Mouse (Mus musculus) lung, postnatal 4 days (tissue): Measurements from ENCODE around the gene Vmn2r2.

Experiments used
- DNase-seq, 2 experiments: peaks; one replicate each; pipeline ENCODE4 v3.0.0; 2021

Vmn2r2 gene

DNA sequence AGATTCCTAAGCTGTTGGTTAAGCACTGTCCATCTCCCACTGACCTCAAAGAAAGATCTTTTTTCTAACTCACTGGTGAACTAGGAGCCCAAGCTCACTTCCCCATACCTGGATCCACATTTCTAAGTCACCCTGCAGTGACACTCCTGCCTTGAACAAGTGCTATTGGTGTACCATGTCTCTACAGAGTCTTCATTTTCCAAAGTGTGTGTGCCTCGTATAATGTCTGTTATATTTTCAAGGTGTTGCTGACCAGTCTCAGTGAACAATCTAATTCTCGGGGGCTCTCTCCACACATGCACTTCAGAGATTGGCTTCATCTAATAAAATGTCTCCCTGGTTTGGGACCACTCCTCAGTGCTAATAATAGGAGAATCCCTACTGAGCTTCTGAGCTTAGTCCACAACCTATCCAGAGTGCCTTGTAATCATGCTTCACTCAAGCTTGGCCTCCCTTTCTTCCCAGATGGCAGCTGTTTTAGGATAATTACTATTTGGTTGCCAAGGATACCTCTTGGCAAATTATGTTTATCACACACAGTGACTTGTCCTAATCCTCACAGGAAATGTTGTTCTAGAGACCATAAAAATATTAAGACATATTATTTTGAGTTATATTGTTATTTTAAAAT is at the start of gene Vmn2r2:
Gene Vmn2r2, minus strand, starts transcription at position 51 of the 631 bp plus-strand sequence.
- DNase-seq: no peak

DNA sequence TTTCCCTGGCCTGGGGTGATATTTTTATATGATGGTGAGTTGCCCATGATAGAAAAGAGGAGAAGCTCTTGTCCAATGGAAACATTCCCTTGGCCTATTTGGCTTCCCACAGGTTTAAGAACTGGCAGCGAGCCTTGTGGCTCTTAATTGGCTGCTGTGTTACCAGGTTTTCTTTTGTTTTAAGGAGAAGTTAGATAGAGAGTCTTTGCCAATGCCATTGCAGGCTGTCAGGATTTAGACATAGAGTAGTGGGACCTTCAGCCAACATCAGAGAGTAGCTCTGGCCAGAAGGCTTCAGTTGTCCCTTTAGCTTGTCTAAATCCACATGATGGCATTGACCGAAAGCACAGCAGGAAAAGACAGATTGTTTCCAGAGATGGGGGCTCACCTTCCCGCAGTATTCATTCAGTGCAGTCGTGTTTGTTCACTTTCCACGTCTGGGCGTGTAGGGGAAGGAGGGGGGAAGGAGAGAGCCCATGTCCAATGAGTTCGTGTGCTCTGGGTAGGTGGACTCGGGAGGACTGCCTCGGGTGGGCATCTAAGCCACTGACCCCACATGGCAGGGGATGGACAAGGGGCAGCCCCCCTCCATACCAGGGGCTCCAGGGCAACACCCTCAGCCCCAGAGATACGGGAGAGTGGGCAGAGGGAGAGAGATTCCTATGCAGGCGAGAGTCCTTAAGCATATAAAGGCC is 28.2 kb downstream of the Vmn2r2 start:
- DNase-seq: no peak

DNA sequence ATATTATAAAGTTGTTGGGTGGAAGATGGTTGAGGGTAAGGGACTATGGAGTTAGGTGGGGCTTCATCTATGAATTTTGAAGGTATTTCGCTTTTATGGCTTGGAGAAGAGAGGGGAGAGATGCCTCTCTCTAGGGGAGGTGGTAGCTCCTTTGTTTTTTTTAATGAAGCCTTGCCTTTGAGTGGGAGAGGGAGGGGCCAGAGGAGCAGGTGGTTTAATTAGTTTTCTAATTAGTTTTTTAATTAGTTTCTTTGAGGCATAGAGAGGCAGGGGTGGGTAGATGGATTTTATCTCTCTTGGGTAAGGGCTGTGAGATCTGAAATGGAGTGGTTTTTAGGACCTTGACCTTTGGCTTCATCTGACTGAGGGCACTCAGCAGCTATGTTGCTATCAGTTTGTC is 29.0 kb downstream of the Vmn2r2 start:
- no peak for DNase-seq

DNA sequence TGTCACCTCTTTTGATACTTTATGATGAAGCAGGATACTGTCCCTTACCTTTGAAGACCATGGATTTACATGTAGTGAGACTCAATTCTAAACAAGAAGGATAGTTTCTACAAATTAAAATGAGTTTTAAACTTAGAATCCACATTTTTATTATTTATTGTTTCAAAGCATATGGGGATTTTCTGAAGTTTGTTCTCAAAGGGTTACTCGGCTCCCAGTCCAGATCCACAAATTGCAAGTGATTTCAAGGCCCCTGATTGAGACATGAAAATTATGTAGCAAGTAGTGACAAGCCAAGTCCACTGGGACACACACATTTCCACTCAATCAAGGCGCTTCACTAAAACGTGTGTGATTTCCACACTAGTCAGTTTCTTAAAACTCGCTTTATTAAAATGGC is 60.5 kb downstream of the Vmn2r2 start, which contains the start of gene Vmn2r1:
Gene Vmn2r1, plus strand, starts transcription at position 301 of the 400 bp plus-strand sequence.
- no peak for DNase-seq
